Mouse (Mus musculus): ENCODE results near the gene Rfxank. TPM values are rescaled to one million over a fixed set of nuclear protein-coding genes. Genes with fewer than 3 reads are reported as not detected.

Rfxank gene
- polyA plus RNA-seq, 1 experiment from 2014 or later, result 13.6 TPM

DNA sequence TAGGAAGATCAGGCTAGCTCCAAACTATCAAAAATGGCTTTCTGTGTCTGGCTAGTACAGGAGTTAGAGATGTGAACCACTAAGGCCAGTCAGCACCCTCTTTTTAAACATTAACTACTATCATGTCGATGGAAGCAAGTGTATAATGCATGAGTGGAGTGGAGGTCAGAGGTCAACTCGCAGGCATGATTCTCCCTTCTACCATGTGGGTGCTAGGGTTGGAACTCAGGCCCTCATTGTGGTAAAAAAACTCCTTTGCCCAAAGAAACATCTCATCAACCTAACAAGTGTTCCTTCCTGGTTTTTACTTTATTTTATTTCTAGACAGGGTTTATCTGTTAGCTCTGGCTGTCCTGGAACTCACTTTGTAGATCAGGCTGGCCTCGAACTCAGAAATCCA is 31.8 kb upstream of the Rfxank start:
- H3K4me1 ChIP-seq (replicated peaks), result peaks cover 30% of the 10 kb centered on the region
- H3K27me3 ChIP-seq, result 0 out of 2 replicates have a peak, but pooled peaks cover 8% of the 10 kb centered on the region
- H3K4me2 ChIP-seq, result no peak overlapping the region
- WGBS, result 71% methylated on average over 3 of the region's 3 CpGs
- H3K9ac ChIP-seq, result no peak overlapping the region
- no peak overlapping the region for H3K4me3 ChIP-seq
- no peaks in the 10 kb centered on the region for H3K36me3 ChIP-seq
- no peak overlapping the region for H3K27ac ChIP-seq (replicated peaks)
- ATAC-seq (ENCODE audit: low FRiP score, low read depth), result no peak
- H3K9me3 ChIP-seq, result no peaks in the 10 kb centered on the region

DNA sequence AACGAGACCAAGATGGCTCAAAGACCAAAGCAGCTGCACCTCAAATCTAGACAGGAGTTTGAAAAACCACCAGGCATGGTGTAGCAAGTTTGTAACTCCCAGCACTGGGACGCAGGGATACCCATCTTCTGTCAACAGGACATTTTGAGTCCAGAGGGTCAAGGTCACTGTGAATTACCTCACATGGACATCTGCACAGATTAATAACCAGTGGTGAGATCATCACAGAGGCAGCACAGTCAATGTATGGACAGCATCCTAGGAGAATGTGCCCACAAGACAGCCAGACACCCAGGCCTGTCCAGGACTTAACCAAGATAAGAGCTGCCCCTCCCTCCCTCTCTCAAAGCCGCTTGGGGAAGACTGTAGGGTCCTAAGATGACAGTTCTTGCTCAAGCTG is 31.2 kb upstream of the Rfxank start:
- Histone ChIP-seq H3K9ac (no peak overlapping the region), H3K4me1 (replicated peaks) (peaks cover 30% of the 10 kb centered on the region), H3K4me3 (no peak overlapping the region), H3K36me3 (no peaks in the 10 kb centered on the region), H3K27me3 (peaks cover 12% of the 10 kb centered on the region; the same call in 1 of the 2 replicates), H3K9me3 (no peaks in the 10 kb centered on the region), H3K27ac (replicated peaks) (no peak overlapping the region), H3K4me2 (no peak overlapping the region)
- ATAC-seq (ENCODE audit: low FRiP score, low read depth), result no peak
- 85% methylated on average over 3 of the region's 3 CpGs for WGBS

DNA sequence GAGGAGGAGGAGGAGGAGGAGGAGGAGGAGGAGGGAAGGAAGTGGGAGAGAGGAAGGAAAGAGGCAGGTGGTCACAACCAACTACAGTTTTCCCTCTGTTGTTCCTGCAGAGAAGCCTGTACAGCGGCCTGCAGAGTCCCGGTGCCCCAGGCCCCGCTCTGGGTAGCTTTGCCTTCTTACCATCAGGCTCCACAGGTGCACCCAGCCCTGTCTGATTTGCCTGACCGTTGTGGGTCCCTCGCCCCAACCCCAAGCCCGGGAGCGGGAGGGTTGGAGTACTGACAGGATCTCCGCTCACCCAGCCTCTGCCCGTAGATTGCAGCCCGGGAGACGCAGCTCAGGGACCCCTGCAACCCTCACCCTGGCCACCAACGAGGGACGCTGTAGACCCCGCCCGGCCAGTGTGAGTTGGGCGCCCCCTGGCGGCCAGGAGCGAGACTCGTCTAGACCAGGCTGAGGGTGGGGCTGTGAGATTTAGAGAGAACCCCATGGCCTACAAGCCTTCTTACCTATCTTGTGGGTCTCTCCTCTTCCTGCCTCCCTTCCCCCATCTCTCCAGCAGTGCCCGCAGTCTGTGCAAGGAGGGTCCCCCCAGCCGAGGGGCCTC is 27.7 kb upstream of the Rfxank start:
- WGBS, result 2% methylated on average over 21 of the region's 21 CpGs
- Histone ChIP-seq H3K4me2 (peak overlapping the region; percentile 55), H3K9ac (peak overlapping the region; percentile 4; the same call in 1 of the 2 replicates), H3K27me3 (peaks cover 13% of the 10 kb centered on the region; the same call in 1 of the 2 replicates), H3K36me3 (no peaks in the 10 kb centered on the region), H3K9me3 (no peaks in the 10 kb centered on the region), H3K4me3 (peak overlapping the region; percentile 20), H3K4me1 (replicated peaks) (peaks cover 9% of the 10 kb centered on the region), H3K27ac (replicated peaks) (no peak overlapping the region)
- peak; percentile 80 for ATAC-seq (ENCODE audit: low FRiP score, low read depth)

DNA sequence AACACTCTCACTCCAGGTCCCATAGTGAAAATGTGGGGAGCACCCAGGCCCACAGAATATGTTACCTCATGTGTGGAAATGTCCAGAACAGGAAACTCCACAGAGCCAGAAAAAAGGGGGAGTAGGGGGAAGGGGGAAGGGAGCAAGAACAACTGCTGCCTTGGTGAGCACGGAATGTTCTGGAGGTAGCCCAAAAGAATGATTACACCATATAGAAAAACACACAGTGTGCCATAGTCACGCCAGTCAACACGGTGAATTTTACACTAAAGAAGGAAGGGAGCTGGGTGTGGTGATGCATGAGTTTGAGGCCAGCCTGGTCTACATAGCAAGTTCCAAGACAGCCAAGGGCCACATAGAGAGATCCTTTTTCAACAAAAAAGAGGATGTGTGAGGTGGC is 24.4 kb upstream of the Rfxank start:
- Histone ChIP-seq H3K4me2 (no peak overlapping the region), H3K9ac (no peak overlapping the region), H3K36me3 (no peaks in the 10 kb centered on the region), H3K27me3 (peaks cover 13% of the 10 kb centered on the region; the same call in 1 of the 2 replicates), H3K4me3 (no peak overlapping the region), H3K4me1 (replicated peaks) (peaks cover 17% of the 10 kb centered on the region), H3K9me3 (no peaks in the 10 kb centered on the region), H3K27ac (replicated peaks) (no peak overlapping the region)
- ATAC-seq (ENCODE audit: low FRiP score, low read depth), result no peak
- 86% methylated on average over 3 of the region's 3 CpGs for WGBS

DNA sequence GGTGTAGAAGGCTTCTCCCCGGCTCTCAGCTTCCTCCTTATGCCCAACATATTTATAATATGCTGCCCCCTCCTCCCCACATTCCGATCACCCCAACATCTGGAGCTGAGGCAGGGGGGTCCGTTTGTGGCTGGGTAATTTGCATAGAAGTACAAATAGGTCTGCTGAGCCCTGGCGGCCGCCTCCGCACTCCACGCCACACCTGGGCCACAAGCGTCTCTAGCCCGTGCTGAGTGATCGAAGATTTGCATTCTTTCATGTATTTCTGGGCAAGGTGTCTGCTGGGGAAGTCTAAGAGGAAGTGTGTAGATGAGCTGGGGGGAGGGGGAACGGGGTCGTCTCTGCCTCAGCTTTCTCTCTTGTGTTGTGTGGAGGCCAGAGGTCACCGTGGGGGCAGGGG is 21.1 kb upstream of the Rfxank start:
- Histone ChIP-seq H3K36me3 (no peaks in the 10 kb centered on the region), H3K9ac (no peak overlapping the region), H3K27ac (replicated peaks) (no peak overlapping the region), H3K27me3 (no peaks in the 10 kb centered on the region; the same call in 1 of the 2 replicates), H3K9me3 (no peaks in the 10 kb centered on the region), H3K4me2 (no peak overlapping the region), H3K4me3 (no peak overlapping the region), H3K4me1 (replicated peaks) (peaks cover 12% of the 10 kb centered on the region)
- no peak for ATAC-seq (ENCODE audit: low FRiP score, low read depth)
- WGBS, result 62% methylated on average over 13 of the region's 13 CpGs

DNA sequence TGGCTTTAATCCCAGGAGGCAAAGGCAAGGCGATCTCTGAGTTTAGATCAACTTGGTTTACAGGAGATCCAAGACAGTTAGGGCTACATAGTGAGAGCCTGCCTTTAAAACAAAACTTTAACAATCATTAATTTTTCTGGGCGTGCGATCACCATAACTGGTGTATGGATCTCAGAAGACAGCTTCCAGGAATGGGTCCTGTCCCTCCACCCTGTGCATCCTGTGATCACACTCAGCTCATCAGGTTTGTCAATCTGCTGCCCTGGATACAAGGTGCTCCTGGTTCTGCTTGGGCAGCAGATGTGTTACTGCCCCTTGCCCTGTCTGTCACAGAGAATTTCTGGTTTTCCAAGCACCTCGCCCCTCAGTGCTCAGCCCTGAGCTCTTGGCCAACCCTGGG is 20.3 kb upstream of the Rfxank start:
- H3K4me2 ChIP-seq, result peak overlapping the region; percentile 79
- H3K9ac ChIP-seq, result 0 out of 2 replicates have a peak overlapping the region, but pooled peaks have one; percentile 59
- H3K4me1 ChIP-seq (replicated peaks), result peaks cover 12% of the 10 kb centered on the region
- no peaks in the 10 kb centered on the region for H3K9me3 ChIP-seq
- H3K36me3 ChIP-seq, result no peaks in the 10 kb centered on the region
- WGBS, result 83% methylated on average over 4 of the region's 4 CpGs
- H3K27ac ChIP-seq (replicated peaks), result no peak overlapping the region
- H3K27me3 ChIP-seq, result no peaks in the 10 kb centered on the region
- ATAC-seq (ENCODE audit: low FRiP score, low read depth), result no peak
- no peak overlapping the region for H3K4me3 ChIP-seq

DNA sequence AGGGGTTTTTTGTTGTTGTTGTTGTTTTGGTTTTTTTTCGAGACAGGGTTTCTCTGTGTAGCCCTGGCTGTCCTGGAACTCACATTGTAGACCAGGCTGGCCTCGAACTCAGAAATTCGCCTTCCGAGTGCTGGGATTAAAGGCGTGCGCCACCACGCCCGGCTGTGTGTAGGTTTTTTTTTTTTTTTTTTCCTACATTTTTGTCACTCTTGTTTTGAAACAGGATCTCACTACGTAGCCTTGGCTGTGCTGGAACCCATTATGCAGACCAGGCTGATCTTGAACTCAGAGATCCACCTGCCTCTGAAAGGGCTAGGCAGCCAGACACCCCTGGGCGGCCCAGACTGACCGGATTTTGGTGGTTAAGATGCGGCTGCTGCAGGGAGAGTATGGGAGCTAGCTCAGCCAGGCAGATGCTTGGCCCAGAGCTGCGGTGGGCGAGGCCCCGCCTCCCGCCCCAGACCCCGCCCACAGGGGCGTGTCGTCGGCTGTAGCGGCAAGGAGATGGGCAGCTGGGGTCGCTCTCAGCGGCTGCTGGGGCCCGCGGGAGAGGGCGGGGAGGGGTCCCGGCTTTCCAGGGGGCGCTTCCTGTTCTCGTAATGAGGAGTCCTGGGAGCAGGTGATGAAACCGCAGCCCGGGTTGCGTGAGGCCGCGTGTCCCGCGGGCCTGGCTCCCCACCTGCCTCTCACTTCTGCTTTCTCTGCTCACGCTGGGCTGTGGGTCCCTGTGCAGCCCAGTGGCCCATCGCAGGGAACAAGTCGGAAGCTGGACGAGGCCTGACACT is 19.3 kb upstream of the Rfxank start:
- peak overlapping the region; percentile 59 for H3K9ac ChIP-seq
- peak overlapping the region; percentile 50 for H3K4me3 ChIP-seq
- 0 out of 2 replicates have a peak, but pooled peaks cover 2% of the 10 kb centered on the region for H3K27me3 ChIP-seq
- H3K27ac ChIP-seq (replicated peaks), result peak overlapping the region; percentile 11; the same call in 1 of the 2 replicates
- H3K4me2 ChIP-seq, result peak overlapping the region; percentile 79
- peak; percentile 95 for ATAC-seq (ENCODE audit: low FRiP score, low read depth)
- no peaks in the 10 kb centered on the region for H3K9me3 ChIP-seq
- 16% methylated on average over 32 of the region's 40 CpGs for WGBS
- peaks cover 12% of the 10 kb centered on the region for H3K4me1 ChIP-seq (replicated peaks)
- no peaks in the 10 kb centered on the region for H3K36me3 ChIP-seq

DNA sequence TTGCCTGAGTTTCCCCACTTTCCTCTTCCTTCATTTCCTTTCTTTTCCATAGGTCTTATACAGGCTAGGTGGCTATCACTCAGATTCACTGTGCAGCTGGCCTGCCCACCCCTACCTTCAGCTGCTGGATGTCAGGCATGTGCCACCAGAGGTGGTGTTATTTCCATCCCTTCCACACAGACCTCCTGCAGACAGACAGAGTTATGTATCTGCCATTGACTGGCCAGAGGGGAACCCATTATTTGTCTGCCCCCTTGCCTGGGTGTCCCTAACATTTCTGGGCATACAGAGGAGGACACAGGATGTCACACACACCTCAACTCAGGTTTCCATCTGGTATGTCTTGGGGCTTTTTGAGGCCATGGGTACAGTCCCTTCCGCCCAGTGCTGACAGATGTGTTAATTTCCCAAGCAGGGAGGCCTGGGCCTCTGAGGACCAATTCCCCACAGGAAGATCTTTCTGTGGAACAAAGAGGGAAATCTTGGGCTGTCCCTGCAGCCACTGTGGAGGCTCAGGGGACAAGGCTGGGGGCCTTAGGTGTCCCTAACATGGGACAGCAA is 18.4 kb upstream of the Rfxank start:
- Histone ChIP-seq H3K9ac (no peak overlapping the region), H3K9me3 (no peaks in the 10 kb centered on the region), H3K4me1 (replicated peaks) (peaks cover 16% of the 10 kb centered on the region), H3K36me3 (no peaks in the 10 kb centered on the region), H3K4me2 (no peak overlapping the region), H3K27me3 (0 out of 2 replicates have a peak, but pooled peaks cover 2% of the 10 kb centered on the region), H3K27ac (replicated peaks) (no peak overlapping the region), H3K4me3 (no peak overlapping the region)
- WGBS, result 83% methylated on average over 1 of the region's 1 CpGs
- ATAC-seq (ENCODE audit: low FRiP score, low read depth), result no peak

DNA sequence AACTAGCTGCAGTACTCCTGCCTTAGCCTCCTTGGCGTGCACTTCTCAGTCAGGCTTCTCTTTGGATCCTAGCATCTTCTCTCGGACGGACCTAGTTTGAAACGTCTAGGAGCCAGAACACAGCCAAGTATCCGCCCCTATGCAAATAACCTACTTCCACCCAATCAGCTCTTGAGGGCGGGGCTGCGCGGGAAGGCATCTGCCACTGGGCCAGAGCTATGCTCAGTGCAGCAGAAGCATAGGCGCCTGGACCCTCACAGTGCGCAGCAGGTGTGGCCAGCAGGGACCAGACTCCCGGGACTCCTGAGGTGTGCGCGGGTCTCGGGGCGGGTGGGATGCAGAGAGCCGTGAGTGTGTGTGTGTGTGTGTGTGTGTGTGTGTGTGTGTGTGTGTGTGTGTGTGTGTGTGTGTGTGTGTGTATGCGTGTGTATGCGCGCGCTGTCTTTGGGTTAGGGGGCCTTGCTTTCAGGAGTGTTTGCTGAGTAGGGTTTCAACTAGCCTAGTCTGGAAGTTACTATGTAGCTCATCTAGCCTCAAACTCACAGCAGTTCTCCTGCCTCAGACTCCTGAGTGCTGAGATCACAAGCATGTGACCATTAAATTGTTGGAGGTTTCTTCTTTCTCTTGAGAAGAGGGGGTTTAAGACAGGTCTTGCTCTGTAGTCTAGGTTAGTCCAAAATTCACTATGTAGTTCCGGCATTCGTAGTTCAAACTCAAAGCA is 13.7 kb upstream of the Rfxank start:
- no peaks in the 10 kb centered on the region for H3K9me3 ChIP-seq
- H3K27ac ChIP-seq (replicated peaks), result no peak overlapping the region
- ATAC-seq (ENCODE audit: low FRiP score, low read depth), result peak; percentile 90
- peak overlapping the region; percentile 49 for H3K4me2 ChIP-seq
- 0 out of 2 replicates have a peak, but pooled peaks cover 5% of the 10 kb centered on the region for H3K27me3 ChIP-seq
- WGBS, result 13% methylated on average over 22 of the region's 22 CpGs
- H3K4me1 ChIP-seq (replicated peaks), result peaks cover 8% of the 10 kb centered on the region; the same call in 1 of the 2 replicates
- no peak overlapping the region for H3K9ac ChIP-seq
- no peaks in the 10 kb centered on the region for H3K36me3 ChIP-seq
- no peak overlapping the region for H3K4me3 ChIP-seq

DNA sequence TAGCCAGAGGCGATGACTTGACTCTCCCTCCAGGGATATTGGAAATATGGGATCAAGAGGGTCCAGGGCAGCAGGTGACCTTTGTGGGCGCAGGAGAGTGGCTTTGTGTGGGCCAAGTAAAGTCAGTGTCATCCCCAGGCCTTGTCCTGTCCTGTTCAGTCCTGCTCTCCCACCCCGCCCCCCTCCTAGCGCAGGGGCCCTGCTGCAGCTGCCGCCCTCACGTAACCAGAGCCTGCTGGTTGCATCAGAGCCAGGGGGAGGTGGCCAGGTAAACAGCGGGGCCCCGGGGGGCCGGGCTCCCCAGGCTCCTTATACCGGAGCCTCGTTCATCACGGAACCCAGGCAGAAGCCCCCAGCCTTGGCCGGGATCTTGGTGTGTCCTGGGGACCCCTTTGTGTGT is 11.2 kb upstream of the Rfxank start:
- Histone ChIP-seq H3K9ac (no peak overlapping the region), H3K9me3 (no peaks in the 10 kb centered on the region), H3K27ac (replicated peaks) (no peak overlapping the region), H3K4me3 (no peak overlapping the region), H3K27me3 (0 out of 2 replicates have a peak, but pooled peaks cover 5% of the 10 kb centered on the region), H3K4me2 (no peak overlapping the region), H3K36me3 (peaks cover 20% of the 10 kb centered on the region), H3K4me1 (replicated peaks) (peaks cover 8% of the 10 kb centered on the region; the same call in 1 of the 2 replicates)
- ATAC-seq (ENCODE audit: low FRiP score, low read depth), result no peak
- 24% methylated on average over 13 of the region's 13 CpGs for WGBS

DNA sequence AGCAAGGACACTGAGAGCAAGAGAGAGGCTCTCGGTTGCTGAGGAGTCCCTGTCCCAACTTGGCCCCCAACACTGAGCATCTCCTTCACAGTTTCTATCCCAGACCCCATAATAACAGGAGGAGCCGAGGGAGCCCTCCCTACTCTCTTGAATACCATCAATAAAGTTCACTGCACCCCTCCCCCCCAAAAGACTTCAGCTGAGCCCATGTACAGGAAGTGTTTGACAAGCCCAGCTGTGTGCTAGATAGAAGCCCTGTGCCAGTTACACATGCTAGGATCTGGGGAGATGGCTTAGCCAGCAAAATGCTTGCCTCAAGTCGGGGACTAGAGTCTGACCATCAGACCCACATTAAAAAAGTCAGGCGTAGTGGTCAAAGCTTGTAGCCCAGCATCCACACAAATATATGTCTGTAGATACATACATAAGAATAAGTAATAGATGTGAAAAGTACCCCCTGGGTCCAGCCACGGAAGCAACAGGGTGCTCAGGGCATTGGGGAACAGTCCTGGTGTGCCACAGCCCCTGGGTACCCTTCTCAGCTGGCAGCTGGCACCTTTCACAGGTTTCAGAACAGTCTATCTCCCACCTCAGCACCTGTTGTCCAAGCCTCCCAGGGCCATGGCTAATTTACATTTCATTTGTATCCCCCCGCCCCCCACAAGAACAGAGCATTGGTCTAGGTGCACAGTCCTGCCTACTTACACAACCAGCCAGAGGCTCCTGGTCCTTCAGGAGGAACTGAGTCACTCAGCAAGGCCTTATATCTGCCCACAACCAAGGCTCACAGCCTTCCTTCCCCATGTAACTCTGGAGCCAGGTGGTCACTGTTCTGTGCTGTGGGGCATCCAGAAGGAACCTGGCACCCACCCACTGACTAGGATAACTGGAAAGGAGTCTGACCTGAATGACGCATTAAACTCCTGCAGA is 9.0 kb upstream of the Rfxank start:
- H3K9me3 ChIP-seq, result no peaks in the 10 kb centered on the region
- 0 out of 2 replicates have a peak, but pooled peaks cover 2% of the 10 kb centered on the region for H3K27me3 ChIP-seq
- peaks cover 8% of the 10 kb centered on the region; the same call in 1 of the 2 replicates for H3K4me1 ChIP-seq (replicated peaks)
- H3K4me2 ChIP-seq, result no peak overlapping the region
- no peak overlapping the region for H3K4me3 ChIP-seq
- ATAC-seq (ENCODE audit: low FRiP score, low read depth), result no peak
- H3K9ac ChIP-seq, result no peak overlapping the region
- peaks cover 33% of the 10 kb centered on the region for H3K36me3 ChIP-seq
- 86% methylated on average over 7 of the region's 7 CpGs for WGBS
- H3K27ac ChIP-seq (replicated peaks), result no peak overlapping the region

Measured in hindbrain, embryonic 15.5 days (tissue).